Mouse (Mus musculus) testis, adult 2 months (tissue): ENCODE measurements around the gene Vkorc1l1.

Experiments
- CTCF ChIP-seq: fragments of 200-500 bp; IDR thresholded peaks from 2 replicates; pipeline ENCODE4 v1.5.1; 2012; ENCODE audit warnings: low read depth, mild to moderate bottlenecking, inconsistent platforms, low read length, moderate library complexity; ENCODE audit not compliant: control insufficient read depth, insufficient read depth, insufficient replicate concordance
- POLR2A ChIP-seq: fragments of 200-500 bp; IDR thresholded peaks from 2 replicates; pipeline ENCODE4 v1.6.1; 2012; ENCODE audit warnings: low read depth, mild to moderate bottlenecking, inconsistent platforms, low read length, moderate library complexity; ENCODE audit not compliant: control insufficient read depth

DNA sequence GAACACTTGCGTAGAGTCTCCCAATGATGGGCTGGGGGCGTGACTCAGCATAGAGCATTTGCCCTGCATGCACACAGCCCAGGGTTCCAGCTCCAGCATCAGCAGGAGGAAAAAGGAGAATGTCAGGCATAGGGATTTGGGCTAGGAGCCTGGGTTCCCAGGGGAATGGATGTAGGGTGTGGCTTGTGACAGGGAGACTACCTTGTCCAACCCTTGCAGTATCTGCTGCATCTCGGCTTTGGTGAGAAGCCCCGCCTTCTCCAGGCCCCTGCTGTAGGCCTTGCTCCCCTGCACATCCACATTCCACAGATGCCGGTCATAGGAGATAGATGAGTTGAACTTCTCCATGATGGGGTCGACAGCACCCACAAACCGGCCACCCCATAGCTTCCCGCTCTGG lies 77.7 kb downstream of the Vkorc1l1 start:
- TF ChIP-seq POLR2A (no peak), CTCF (no peak)
